17 mouse cellular contexts compared by ENCODE assay signal in the genomic region with DNA sequence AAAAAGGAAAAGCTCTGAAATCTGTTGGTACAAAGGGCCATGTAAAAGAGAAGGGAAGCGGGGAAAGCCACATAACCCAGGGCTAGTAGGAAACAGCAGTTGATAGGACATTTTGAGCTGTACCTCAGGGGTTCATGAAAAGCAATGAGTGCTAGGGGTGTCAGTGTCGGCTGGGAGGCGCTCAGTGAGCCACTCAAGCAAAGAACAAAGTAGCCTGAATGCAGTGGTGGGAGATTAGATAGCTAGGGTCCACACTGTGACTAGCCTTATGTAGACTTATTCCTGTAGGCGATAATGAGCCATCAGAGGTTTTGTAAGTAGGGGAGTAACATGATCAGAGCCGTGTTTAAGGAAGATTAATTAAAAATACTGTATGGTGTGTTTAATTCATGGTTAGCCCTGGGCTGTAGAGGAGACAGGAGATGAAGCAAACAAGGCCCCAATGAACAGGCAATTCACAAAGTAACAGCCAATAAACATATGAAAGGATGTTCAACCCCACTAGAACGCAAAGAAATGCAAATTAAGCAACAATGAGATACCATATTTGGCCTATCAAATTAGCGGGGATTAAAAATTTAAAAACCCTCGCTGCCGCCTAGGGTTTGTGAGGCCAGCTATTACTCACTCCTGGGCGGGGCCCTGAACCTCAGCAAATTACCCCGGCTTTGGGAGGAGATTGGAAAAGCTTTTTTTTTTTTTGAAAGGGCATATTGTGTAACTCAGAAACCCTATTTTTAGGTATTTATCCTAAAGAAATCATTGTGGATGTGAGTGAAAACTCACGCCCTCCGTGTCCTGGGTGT.
DNase-seq lines count a peak whose midpoint lies in the region; ATAC-seq and TF ChIP-seq lines count a peak whose summit lies in the region.
"Had no signal": no experiment of that assay in that cellular context is flagged by ENCODE, and none has a peak within 500 bp of the region (broad histone marks: within the 10 kb centered on the region; RNA-seq: fewer than 3 reads in every experiment).

No protein-coding gene starts in this region.

- ATAC-seq in hindbrain, embryonic 12.5 days (ENCODE audit: low FRiP score) = peak; percentile 62
- no peak for ATAC-seq in hindbrain, postnatal 0 days
- peak; percentile 63; the same call in 1 of the 2 replicates for ATAC-seq in midbrain, embryonic 11.5 days (ENCODE audit: low FRiP score)
- ATAC-seq in neural tube, embryonic 13.5 days (ENCODE audit: low read depth) = peak; percentile 37; the same call in 1 of the 2 replicates
- no peak for ATAC-seq in kidney, embryonic 14.5 days (ENCODE audit: low FRiP score, low TSS enrichment)

- 39% methylated on average over 13 of the region's 13 CpGs for WGBS in hindbrain, embryonic 12.5 days
- 51% methylated on average over 13 of the region's 13 CpGs for WGBS in hindbrain, postnatal 0 days
- 29% methylated on average over 13 of the region's 13 CpGs for WGBS in midbrain, embryonic 11.5 days
- WGBS in neural tube, embryonic 13.5 days = 33% methylated on average over 13 of the region's 13 CpGs
- WGBS in kidney, embryonic 14.5 days = 52% methylated on average over 13 of the region's 13 CpGs

- intact Hi-C loops in gastrocnemius, adult 2 months (cut with DNase I) = no loop called here

- no peaks in the 10 kb centered on the region for H3K9me3 ChIP-seq in hindbrain, embryonic 12.5 days (replicated peaks)
- H3K9me3 ChIP-seq in hindbrain, postnatal 0 days (ENCODE audit: low read length) = no peaks in the 10 kb centered on the region
- no peaks in the 10 kb centered on the region for H3K9me3 ChIP-seq in midbrain, embryonic 11.5 days (ENCODE audit: control insufficient read depth, low read length)
- H3K9me3 ChIP-seq in neural tube, embryonic 13.5 days = no peaks in the 10 kb centered on the region
- no peaks in the 10 kb centered on the region for H3K9me3 ChIP-seq in kidney, embryonic 14.5 days (ENCODE audit: control insufficient read depth, low read length)
- H3K9me3 ChIP-seq: hindbrain, embryonic 15.5 days; limb, embryonic 12.5 days; liver, embryonic 13.5 days had no signal

- H3K9ac ChIP-seq in hindbrain, embryonic 12.5 days = no peak overlapping the region
- no peak overlapping the region for H3K9ac ChIP-seq in hindbrain, postnatal 0 days (replicated peaks; ENCODE audit: low read length)
- no peak overlapping the region for H3K9ac ChIP-seq in midbrain, embryonic 11.5 days (ENCODE audit: low read length)
- no peak overlapping the region for H3K9ac ChIP-seq in neural tube, embryonic 13.5 days
- H3K9ac ChIP-seq in kidney, embryonic 14.5 days (ENCODE audit: low read depth, low read length) = no peak overlapping the region
- H3K9ac ChIP-seq: hindbrain, embryonic 15.5 days; limb, embryonic 12.5 days; liver, embryonic 13.5 days had no signal

- H3K4me1 ChIP-seq in hindbrain, embryonic 12.5 days = peaks cover 13% of the 10 kb centered on the region
- no peaks in the 10 kb centered on the region for H3K4me1 ChIP-seq in hindbrain, postnatal 0 days (ENCODE audit: insufficient read depth, low read length)
- H3K4me1 ChIP-seq in midbrain, embryonic 11.5 days (ENCODE audit: control insufficient read depth, insufficient read depth, low read length) = peaks cover 14% of the 10 kb centered on the region
- H3K4me1 ChIP-seq in neural tube, embryonic 13.5 days (replicated peaks) = peaks cover 30% of the 10 kb centered on the region
- 0 out of 2 replicates have a peak, but pooled peaks cover 3% of the 10 kb centered on the region for H3K4me1 ChIP-seq in kidney, embryonic 14.5 days (ENCODE audit: control insufficient read depth, insufficient read depth, low read length)
- H3K4me1 ChIP-seq: hindbrain, embryonic 15.5 days; liver, embryonic 13.5 days had no signal

- 0 out of 2 replicates have a peak overlapping the region, but pooled peaks have one; percentile 35 for H3K27ac ChIP-seq in hindbrain, embryonic 12.5 days
- no peak overlapping the region for H3K27ac ChIP-seq in hindbrain, postnatal 0 days
- H3K27ac ChIP-seq in midbrain, embryonic 11.5 days (ENCODE audit: low read depth, low read length) = peak overlapping the region; percentile 41
- H3K27ac ChIP-seq in neural tube, embryonic 13.5 days (replicated peaks) = peak overlapping the region; percentile 46; the same call in 1 of the 2 replicates
- no peak overlapping the region for H3K27ac ChIP-seq in kidney, embryonic 14.5 days (ENCODE audit: low read depth, low read length)
- no peak overlapping the region for H3K27ac ChIP-seq in gastrocnemius, adult 2 months
- H3K27ac ChIP-seq: hindbrain, embryonic 15.5 days; limb, embryonic 12.5 days; liver, embryonic 13.5 days had no signal

- TF ChIP-seq CTCF in hindbrain, postnatal 0 days (IDR thresholded peaks at IDR 0.05; ENCODE audit: low read depth) = no peak
- TF ChIP-seq CTCF in brain, embryonic 14.5 days (IDR thresholded peaks at IDR 0.05; ENCODE audit: borderline replicate concordance, extremely low read depth, insufficient read depth, insufficient read length) = no peak
- TF ChIP-seq CTCF in gastrocnemius, adult 2 months (IDR thresholded peaks at IDR 0.05) = no peak

- no peak overlapping the region for H3K4me2 ChIP-seq in hindbrain, embryonic 12.5 days (replicated peaks)
- H3K4me2 ChIP-seq in hindbrain, postnatal 0 days (ENCODE audit: low read depth, low read length) = no peak overlapping the region
- no peak overlapping the region for H3K4me2 ChIP-seq in midbrain, embryonic 11.5 days
- H3K4me2 ChIP-seq in neural tube, embryonic 13.5 days = no peak overlapping the region
- H3K4me2 ChIP-seq in kidney, embryonic 14.5 days (replicated peaks; ENCODE audit: low read depth, low read length) = no peak overlapping the region
- H3K4me2 ChIP-seq: hindbrain, embryonic 15.5 days; limb, embryonic 12.5 days; liver, embryonic 13.5 days had no signal

- no peak for DNase-seq in hindbrain, postnatal 0 days (ENCODE audit: low spot score)
- peak; percentile 91 for DNase-seq in brain, embryonic 14.5 days (ENCODE audit: low read depth)
- no peak for DNase-seq in midbrain, embryonic 11.5 days (ENCODE audit: low spot score, missing footprints)
- no peak for DNase-seq in gastrocnemius, adult 2 months
- DNase-seq in urinary bladder, postnatal 4 days (ENCODE audit: low spot score in 2 of 2) = no peak
- DNase-seq: B cell, adult 2 months; cerebellum, postnatal 25 days; gastrocnemius, postnatal 25 days; kidney, adult 18-20 months; kidney, postnatal 36 days; liver, embryonic 13.5 days; thymus, adult 2 months had no signal

- no peaks in the 10 kb centered on the region for H3K36me3 ChIP-seq in hindbrain, embryonic 12.5 days
- no peaks in the 10 kb centered on the region for H3K36me3 ChIP-seq in hindbrain, postnatal 0 days (ENCODE audit: insufficient read depth, low read length)
- H3K36me3 ChIP-seq in midbrain, embryonic 11.5 days (ENCODE audit: control insufficient read depth, insufficient read depth, low read length) = no peaks in the 10 kb centered on the region
- no peaks in the 10 kb centered on the region for H3K36me3 ChIP-seq in neural tube, embryonic 13.5 days
- no peaks in the 10 kb centered on the region for H3K36me3 ChIP-seq in kidney, embryonic 14.5 days (ENCODE audit: control insufficient read depth, insufficient read depth, low read length)
- H3K36me3 ChIP-seq: hindbrain, embryonic 15.5 days; limb, embryonic 12.5 days; liver, embryonic 13.5 days had no signal

- no peak for TF ChIP-seq POLR2A in brain, embryonic 14.5 days (IDR thresholded peaks at IDR 0.05; ENCODE audit: borderline replicate concordance, extremely low read depth, insufficient read depth, insufficient read length, poor library complexity, severe bottlenecking)

- H3K4me3 ChIP-seq in hindbrain, embryonic 12.5 days = no peak overlapping the region
- no peak overlapping the region for H3K4me3 ChIP-seq in hindbrain, postnatal 0 days (ENCODE audit: low read length)
- no peak overlapping the region for H3K4me3 ChIP-seq in midbrain, embryonic 11.5 days (ENCODE audit: low read depth, low read length)
- no peak overlapping the region for H3K4me3 ChIP-seq in neural tube, embryonic 13.5 days
- no peak overlapping the region for H3K4me3 ChIP-seq in kidney, embryonic 14.5 days (ENCODE audit: low read length)
- H3K4me3 ChIP-seq in gastrocnemius, adult 2 months = no peak overlapping the region
- H3K4me3 ChIP-seq: hindbrain, embryonic 15.5 days; limb, embryonic 12.5 days; liver, embryonic 13.5 days had no signal

- peaks cover 90% of the 10 kb centered on the region for H3K27me3 ChIP-seq in hindbrain, embryonic 12.5 days
- H3K27me3 ChIP-seq in hindbrain, postnatal 0 days (ENCODE audit: insufficient read depth, low read length) = no peaks in the 10 kb centered on the region; the same call in 1 of the 2 replicates
- peaks cover 48% of the 10 kb centered on the region for H3K27me3 ChIP-seq in midbrain, embryonic 11.5 days (ENCODE audit: control insufficient read depth, insufficient read depth, low read length)
- peaks cover 94% of the 10 kb centered on the region for H3K27me3 ChIP-seq in neural tube, embryonic 13.5 days
- H3K27me3 ChIP-seq in kidney, embryonic 14.5 days (ENCODE audit: control insufficient read depth, insufficient read depth, low read length) = peaks cover 2% of the 10 kb centered on the region; the same call in 1 of the 2 replicates

Comparison
In these comparisons a context has a peak if more than half of its experiments do, and no peak if none do; other contexts are left out.
1. ATAC-seq: peak in hindbrain, embryonic 12.5 days (single experiment), midbrain, embryonic 11.5 days (single experiment) and neural tube, embryonic 13.5 days (single experiment); none in hindbrain, postnatal 0 days (single experiment) and kidney, embryonic 14.5 days (single experiment).
2. H3K27ac ChIP-seq: peak in hindbrain, embryonic 12.5 days (single experiment), midbrain, embryonic 11.5 days (single experiment) and neural tube, embryonic 13.5 days (single experiment); none in hindbrain, postnatal 0 days (single experiment), kidney, embryonic 14.5 days (single experiment) and gastrocnemius, adult 2 months (single experiment).